Mouse (Mus musculus) CD4-positive, CD25-positive, alpha-beta regulatory T cell (primary cell): ENCODE results near the gene Enpp1. TPM values are rescaled to one million over a fixed set of nuclear protein-coding genes. Genes with fewer than 3 reads are reported as not detected.

ENCODE experiments used
- polyA plus RNA-seq: library from polyadenylated mRNA; unstranded; fragments of 100-300 nt; shearing (Covaris generic); gene quantifications from one replicate; pipeline ENCODE4 v1.2.1, GENCODE M21; 2017

The Enpp1 gene
- 13.4 TPM for polyA plus RNA-seq

GRCm38 (mm10) chr10:24711480-24712366, at the start of gene Enpp1:
Gene Enpp1, minus strand, starts transcription at chr10:24712159.

GRCm38 (mm10) chr10:24595250-24596002, 116.5 kb downstream of the Enpp1 start, which contains the start of gene Ccn2:
Gene Ccn2, plus strand, starts transcription at chr10:24595442.

Other genes with a start within 250 kb of the Enpp1 start
- 0.44 TPM for gene Ccn2, start 116.7 kb downstream of the Enpp1 start, polyA plus RNA-seq
- not detected for gene Enpp3, start 130.7 kb upstream of the Enpp1 start, polyA plus RNA-seq
- gene Med23, start 157.8 kb upstream of the Enpp1 start, polyA plus RNA-seq: 35.7 TPM
- gene Arg1, start 215.3 kb upstream of the Enpp1 start, polyA plus RNA-seq: 1.6 TPM